Mouse (Mus musculus): ENCODE measurements at regions not wholly inside any gene's neighbourhood (a gene's known extent, or its start where the extent isn't known, plus 50 kb on each side); places are given as distances from the start of the nearest gene placed in this dataset.

GRCm38 (mm10) chr15:51565543-51565942 lies 2319.2 kb upstream of the Gm7489 start:
- Histone ChIP-seq H3K4me3 (ENCODE audit: insufficient read depth, low read length) (no peak overlapping the region), H3K27ac (ENCODE audit: insufficient read depth, low read length) (no peak overlapping the region), H3K4me1 (ENCODE audit: control insufficient read depth, insufficient read depth, low read length) (0 out of 2 replicates have a peak, but pooled peaks cover 3% of the 10 kb centered on the region)
- no peak for TF ChIP-seq CTCF (IDR thresholded peaks at IDR 0.05; ENCODE audit: borderline replicate concordance, insufficient read depth, low read length)
- TF ChIP-seq POLR2A (IDR thresholded peaks at IDR 0.05; ENCODE audit: low read depth, low read length): no peak

GRCm38 (mm10) chr15:51570631-51571030 lies 2314.1 kb upstream of the Gm7489 start:
- Histone ChIP-seq H3K27ac (ENCODE audit: insufficient read depth, low read length) (no peak overlapping the region; the same call in 1 of the 2 replicates), H3K4me3 (ENCODE audit: insufficient read depth, low read length) (no peak overlapping the region), H3K4me1 (ENCODE audit: control insufficient read depth, insufficient read depth, low read length) (peaks cover 5% of the 10 kb centered on the region; the same call in 1 of the 2 replicates)
- TF ChIP-seq CTCF (IDR thresholded peaks at IDR 0.05; ENCODE audit: borderline replicate concordance, insufficient read depth, low read length) (no peak), POLR2A (IDR thresholded peaks at IDR 0.05; ENCODE audit: low read depth, low read length) (no peak)

- Histone ChIP-seq H3K4me1 (ENCODE audit: control insufficient read depth, insufficient read depth, low read length) (peaks cover 5% of the 10 kb centered on the region; the same call in 1 of the 2 replicates), H3K27ac (ENCODE audit: insufficient read depth, low read length) (no peak overlapping the region), H3K4me3 (ENCODE audit: insufficient read depth, low read length) (no peak overlapping the region)
- TF ChIP-seq CTCF (IDR thresholded peaks at IDR 0.05; ENCODE audit: borderline replicate concordance, insufficient read depth, low read length) (no peak), POLR2A (IDR thresholded peaks at IDR 0.05; ENCODE audit: low read depth, low read length) (no peak)
These were observed 2310.1 kb upstream of the Gm7489 start for GRCm38 (mm10) chr15:51574538-51575105.

- no peak overlapping the region for H3K27ac ChIP-seq (ENCODE audit: insufficient read depth, low read length)
- H3K4me1 ChIP-seq (ENCODE audit: control insufficient read depth, insufficient read depth, low read length): no peaks in the 10 kb centered on the region; the same call in 1 of the 2 replicates
- H3K4me3 ChIP-seq (ENCODE audit: insufficient read depth, low read length): no peak overlapping the region
- TF ChIP-seq POLR2A (IDR thresholded peaks at IDR 0.05; ENCODE audit: low read depth, low read length) (no peak), CTCF (IDR thresholded peaks at IDR 0.05; ENCODE audit: borderline replicate concordance, insufficient read depth, low read length) (no peak)
These were observed 2301.1 kb upstream of the Gm7489 start for GRCm38 (mm10) chr15:51583636-51584035.

GRCm38 (mm10) chr15:51586146-51586545 lies 2298.6 kb upstream of the Gm7489 start:
- Histone ChIP-seq H3K4me3 (ENCODE audit: insufficient read depth, low read length) (no peak overlapping the region), H3K4me1 (ENCODE audit: control insufficient read depth, insufficient read depth, low read length) (no peaks in the 10 kb centered on the region; the same call in 1 of the 2 replicates), H3K27ac (ENCODE audit: insufficient read depth, low read length) (no peak overlapping the region)
- TF ChIP-seq CTCF (IDR thresholded peaks at IDR 0.05; ENCODE audit: borderline replicate concordance, insufficient read depth, low read length) (no peak), POLR2A (IDR thresholded peaks at IDR 0.05; ENCODE audit: low read depth, low read length) (no peak)

- H3K27ac ChIP-seq (ENCODE audit: insufficient read depth, low read length): peak overlapping the region; percentile 76
- TF ChIP-seq CTCF (IDR thresholded peaks at IDR 0.05; ENCODE audit: borderline replicate concordance, insufficient read depth, low read length) (no peak), POLR2A (IDR thresholded peaks at IDR 0.05; ENCODE audit: low read depth, low read length) (no peak)
- H3K4me1 ChIP-seq (ENCODE audit: control insufficient read depth, insufficient read depth, low read length): peaks cover 4% of the 10 kb centered on the region; the same call in 1 of the 2 replicates
- no peak overlapping the region for H3K4me3 ChIP-seq (ENCODE audit: insufficient read depth, low read length)
These were observed 2293.2 kb upstream of the Gm7489 start for GRCm38 (mm10) chr15:51591406-51592068.

- peaks cover 4% of the 10 kb centered on the region; the same call in 1 of the 2 replicates for H3K4me1 ChIP-seq (ENCODE audit: control insufficient read depth, insufficient read depth, low read length)
- peak overlapping the region; percentile 76 for H3K27ac ChIP-seq (ENCODE audit: insufficient read depth, low read length)
- TF ChIP-seq POLR2A (IDR thresholded peaks at IDR 0.05; ENCODE audit: low read depth, low read length): no peak; the same call in 1 of the 2 replicates
- no peak for TF ChIP-seq CTCF (IDR thresholded peaks at IDR 0.05; ENCODE audit: borderline replicate concordance, insufficient read depth, low read length)
- no peak overlapping the region for H3K4me3 ChIP-seq (ENCODE audit: insufficient read depth, low read length)
These were observed 2292.7 kb upstream of the Gm7489 start for GRCm38 (mm10) chr15:51592069-51592435.

GRCm38 (mm10) chr15:51592511-51593498 lies 2291.9 kb upstream of the Gm7489 start:
- no peak for TF ChIP-seq POLR2A (IDR thresholded peaks at IDR 0.05; ENCODE audit: low read depth, low read length)
- no peak for TF ChIP-seq CTCF (IDR thresholded peaks at IDR 0.05; ENCODE audit: borderline replicate concordance, insufficient read depth, low read length)
- Histone ChIP-seq H3K4me3 (ENCODE audit: insufficient read depth, low read length) (no peak overlapping the region), H3K4me1 (ENCODE audit: control insufficient read depth, insufficient read depth, low read length) (peaks cover 4% of the 10 kb centered on the region; the same call in 1 of the 2 replicates), H3K27ac (ENCODE audit: insufficient read depth, low read length) (peak overlapping the region; percentile 76)

- Histone ChIP-seq H3K4me3 (ENCODE audit: insufficient read depth, low read length) (no peak overlapping the region), H3K4me1 (ENCODE audit: control insufficient read depth, insufficient read depth, low read length) (peaks cover 4% of the 10 kb centered on the region; the same call in 1 of the 2 replicates)
- TF ChIP-seq CTCF (IDR thresholded peaks at IDR 0.05; ENCODE audit: borderline replicate concordance, insufficient read depth, low read length): no peak
These were observed 2290.6 kb upstream of the Gm7489 start for GRCm38 (mm10) chr15:51594060-51594459.

More at GRCm38 (mm10) chr15:51594060-51594459, 2290.6 kb upstream of the Gm7489 start:
- no peak overlapping the region for H3K27ac ChIP-seq (ENCODE audit: insufficient read depth, low read length)

Data from embryonic fibroblast, embryonic 13.5 days (primary cell).